Mouse (Mus musculus) cerebellum, adult 11-12 months (tissue): ENCODE results near the gene Lsm7.
"Not testable (repeated sequence)": the region's sequence is repeated elsewhere in the genome, so short reads cannot be mapped to it uniquely, and the experiment has no call there.

Source experiments
- DNase-seq: peaks from one replicate; pipeline ENCODE4 v3.0.0; 2022

Lsm7 gene

GRCm38 (mm10) chr10:80832818-80833217, 22.2 kb downstream of the Lsm7 start:
- DNase-seq: no peak

- no peak for DNase-seq
Measured at GRCm38 (mm10) chr10:80831136-80831535, 23.9 kb downstream of the Lsm7 start.

- DNase-seq: no peak
Measured at GRCm38 (mm10) chr10:80829359-80830278, 25.4 kb downstream of the Lsm7 start.

- DNase-seq: not testable (repeated sequence)
Measured at GRCm38 (mm10) chr10:80828587-80828986, 26.4 kb downstream of the Lsm7 start.

GRCm38 (mm10) chr10:80827870-80828420, 27.1 kb downstream of the Lsm7 start:
- DNase-seq: no peak

- DNase-seq: no peak
Measured at GRCm38 (mm10) chr10:80827063-80827869, 27.7 kb downstream of the Lsm7 start.

GRCm38 (mm10) chr10:80826151-80827062, 28.6 kb downstream of the Lsm7 start, which contains the start of gene Oaz1:
Gene Oaz1, plus strand, starts transcription at chr10:80826656.
- peak; percentile 100 for DNase-seq

GRCm38 (mm10) chr10:80824827-80825226, 30.2 kb downstream of the Lsm7 start:
- no peak for DNase-seq

GRCm38 (mm10) chr10:80823847-80824643, 31.0 kb downstream of the Lsm7 start:
- no peak for DNase-seq

- DNase-seq: no peak
Measured at GRCm38 (mm10) chr10:80823316-80823715, 31.7 kb downstream of the Lsm7 start.

GRCm38 (mm10) chr10:80822528-80822927, 32.5 kb downstream of the Lsm7 start:
- DNase-seq: no peak

- DNase-seq: peak; percentile 32
Measured at GRCm38 (mm10) chr10:80821991-80822390, 33.0 kb downstream of the Lsm7 start.

- no peak for DNase-seq
Measured at GRCm38 (mm10) chr10:80819406-80819805, 35.6 kb downstream of the Lsm7 start.

- DNase-seq: no peak
Measured at GRCm38 (mm10) chr10:80818599-80819281, 36.3 kb downstream of the Lsm7 start.

- not testable (repeated sequence) for DNase-seq
Measured at GRCm38 (mm10) chr10:80817955-80818354, 37.1 kb downstream of the Lsm7 start.

GRCm38 (mm10) chr10:80817164-80817563, 37.8 kb downstream of the Lsm7 start:
- no peak for DNase-seq

- DNase-seq: not testable (repeated sequence)
Measured at GRCm38 (mm10) chr10:80816303-80816702, 38.7 kb downstream of the Lsm7 start.

- no peak for DNase-seq
Measured at GRCm38 (mm10) chr10:80814800-80815199, 40.2 kb downstream of the Lsm7 start.

GRCm38 (mm10) chr10:80813366-80813765, 41.6 kb downstream of the Lsm7 start, which contains the start of gene Jsrp1:
Gene Jsrp1, minus strand, starts transcription at chr10:80813498.
- no peak for DNase-seq

GRCm38 (mm10) chr10:80812391-80813041, 42.5 kb downstream of the Lsm7 start:
- no peak for DNase-seq
